Mouse (Mus musculus): ENCODE measurements around the gene Zbtb22.

DNA sequence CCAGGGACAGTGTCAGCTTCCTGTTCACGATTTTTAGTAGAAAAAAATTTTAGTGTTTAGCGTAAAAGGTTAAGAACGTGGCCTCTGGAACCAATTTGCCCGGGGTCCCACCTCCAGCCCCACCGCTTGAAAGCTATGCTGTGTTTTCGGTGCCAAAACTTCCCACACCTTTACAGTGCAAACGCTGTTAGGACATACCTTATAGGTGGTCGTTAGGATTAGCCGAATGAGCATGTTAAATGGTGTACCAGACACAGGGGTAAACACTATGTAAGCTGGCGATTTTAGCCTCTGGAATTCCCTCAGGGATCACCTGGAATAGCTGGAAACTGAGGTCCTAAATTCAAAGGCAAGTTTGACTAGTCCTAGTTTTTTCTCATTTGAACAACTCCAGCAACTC is 40.6 kb downstream of the Zbtb22 start:
- TF ChIP-seq POLR2A (IDR thresholded peaks at IDR 0.05; ENCODE audit: borderline replicate concordance, control insufficient read depth, low read depth, low read length) (no peak), CTCF (IDR thresholded peaks at IDR 0.05; ENCODE audit: control insufficient read depth, insufficient read depth, low read length) (no peak)
